In genomic region chr4:139535127-139535695, GRCm38 (mm10) we compare ENCODE assay signal across 8 mouse cellular contexts. TPM values are rescaled to one million over a fixed set of nuclear protein-coding genes. Genes with fewer than 3 reads are reported as not detected.
DNase-seq lines count a peak whose midpoint lies in the region; ATAC-seq and TF ChIP-seq lines count a peak whose summit lies in the region.

No protein-coding gene starts in this region.

- peak overlapping the region; percentile 67 for H3K27ac ChIP-seq in embryonic facial prominence, embryonic 10.5 days (replicated peaks)
- H3K27ac ChIP-seq in hindbrain, embryonic 13.5 days = 0 out of 2 replicates have a peak overlapping the region, but pooled peaks have one; percentile 23
- H3K27ac ChIP-seq in liver, adult 2 months (replicated peaks; ENCODE audit: insufficient read depth, low read depth, low read length) = peak overlapping the region; percentile 85
- peak overlapping the region; percentile 76 for H3K27ac ChIP-seq in stomach, embryonic 15.5 days
- H3K27ac ChIP-seq in cerebellum, adult 2 months (ENCODE audit: insufficient read depth, low read length) = no peak overlapping the region

- no peaks in the 10 kb centered on the region for H3K9me3 ChIP-seq in embryonic facial prominence, embryonic 10.5 days
- H3K9me3 ChIP-seq in hindbrain, embryonic 13.5 days = no peaks in the 10 kb centered on the region
- H3K9me3 ChIP-seq in stomach, embryonic 15.5 days = no peaks in the 10 kb centered on the region

- peak; percentile 68 to 70 for DNase-seq in adrenal gland, adult (ENCODE audit: inconsistent age in 2 of 2, low spot score in 1 of 2)
- peak; percentile 39 for DNase-seq in embryonic facial prominence, embryonic 10.5 days (ENCODE audit: low spot score)
- DNase-seq in liver, adult 2 months (ENCODE audit: extremely low read depth, low read depth, low spot score) = peak; percentile 98
- DNase-seq in T-cell, adult 2 months (ENCODE audit: low spot score) = no peak
- no peak for DNase-seq in thymus, postnatal 0 days (ENCODE audit: low spot score)
- no peak for DNase-seq in cerebellum, adult 2 months

- peak overlapping the region; percentile 18; the same call in 1 of the 2 replicates for H3K4me3 ChIP-seq in embryonic facial prominence, embryonic 10.5 days
- H3K4me3 ChIP-seq in hindbrain, embryonic 13.5 days = no peak overlapping the region
- no peak overlapping the region for H3K4me3 ChIP-seq in liver, adult 2 months (ENCODE audit: insufficient read depth, low read depth, low read length)
- no peak overlapping the region for H3K4me3 ChIP-seq in stomach, embryonic 15.5 days (replicated peaks)
- no peak overlapping the region for H3K4me3 ChIP-seq in cerebellum, adult 2 months (replicated peaks; ENCODE audit: insufficient read depth, low read depth, low read length)

- H3K36me3 ChIP-seq in embryonic facial prominence, embryonic 10.5 days (replicated peaks) = no peaks in the 10 kb centered on the region
- no peaks in the 10 kb centered on the region for H3K36me3 ChIP-seq in hindbrain, embryonic 13.5 days
- no peaks in the 10 kb centered on the region for H3K36me3 ChIP-seq in liver, adult 2 months (ENCODE audit: control insufficient read depth, insufficient read depth, low read length)
- H3K36me3 ChIP-seq in stomach, embryonic 15.5 days = no peaks in the 10 kb centered on the region

- 0 out of 2 replicates have a peak, but pooled peaks cover 8% of the 10 kb centered on the region for H3K27me3 ChIP-seq in embryonic facial prominence, embryonic 10.5 days (replicated peaks; ENCODE audit: low read depth, poor library complexity, severe bottlenecking)
- H3K27me3 ChIP-seq in hindbrain, embryonic 13.5 days = 0 out of 2 replicates have a peak, but pooled peaks cover 4% of the 10 kb centered on the region
- H3K27me3 ChIP-seq in liver, adult 2 months (ENCODE audit: control insufficient read depth, insufficient read depth, low read length) = no peaks in the 10 kb centered on the region
- H3K27me3 ChIP-seq in stomach, embryonic 15.5 days (replicated peaks) = no peaks in the 10 kb centered on the region
- H3K27me3 ChIP-seq in cerebellum, adult 2 months (ENCODE audit: control insufficient read depth, insufficient read depth, low read length) = no peaks in the 10 kb centered on the region

- no peak for TF ChIP-seq POLR2A in liver, adult 2 months (IDR thresholded peaks at IDR 0.05; ENCODE audit: extremely low read depth, insufficient read depth, low read length)
- TF ChIP-seq POLR2A in cerebellum, adult 2 months (IDR thresholded peaks at IDR 0.05; ENCODE audit: borderline replicate concordance, insufficient read depth, low read length) = no peak

- no peak overlapping the region for H3K4me2 ChIP-seq in hindbrain, embryonic 13.5 days
- 0 out of 2 replicates have a peak overlapping the region, but pooled peaks have one; percentile 12 for H3K4me2 ChIP-seq in stomach, embryonic 15.5 days

- no peak overlapping the region for H3K9ac ChIP-seq in hindbrain, embryonic 13.5 days
- H3K9ac ChIP-seq in liver, adult 2 months (ENCODE audit: low read depth, low read length) = peak overlapping the region; percentile 42
- no peak overlapping the region for H3K9ac ChIP-seq in stomach, embryonic 15.5 days

- peak; percentile 65 for TF ChIP-seq CTCF in liver, adult 2 months (IDR thresholded peaks at IDR 0.05; ENCODE audit: low read depth, low read length)
- TF ChIP-seq CTCF in cerebellum, adult 2 months (IDR thresholded peaks at IDR 0.05; ENCODE audit: borderline replicate concordance, insufficient read depth, low read depth, low read length) = no peak

- peaks cover 21% of the 10 kb centered on the region for H3K4me1 ChIP-seq in embryonic facial prominence, embryonic 10.5 days
- H3K4me1 ChIP-seq in hindbrain, embryonic 13.5 days (replicated peaks) = 0 out of 2 replicates have a peak, but pooled peaks cover 8% of the 10 kb centered on the region
- H3K4me1 ChIP-seq in liver, adult 2 months (ENCODE audit: control insufficient read depth, insufficient read depth, low read length) = peaks cover 26% of the 10 kb centered on the region
- H3K4me1 ChIP-seq in stomach, embryonic 15.5 days = peaks cover 14% of the 10 kb centered on the region
- peaks cover 16% of the 10 kb centered on the region for H3K4me1 ChIP-seq in cerebellum, adult 2 months (ENCODE audit: control insufficient read depth, insufficient read depth, low read length)

- no peaks in the 10 kb centered on the region for H3K79me2 ChIP-seq in liver, adult 2 months (ENCODE audit: control insufficient read depth, insufficient read depth, low read length)

- 28% methylated on average over 12 of the region's 12 CpGs for WGBS in embryonic facial prominence, embryonic 10.5 days
- 22% methylated on average over 12 of the region's 12 CpGs for WGBS in hindbrain, embryonic 13.5 days
- WGBS in liver, adult 2 months = 8% methylated on average over 12 of the region's 12 CpGs
- 27% methylated on average over 12 of the region's 12 CpGs for WGBS in stomach, embryonic 15.5 days
- 84% methylated on average over 12 of the region's 12 CpGs for WGBS in cerebellum, adult 2 months

- ATAC-seq in hindbrain, embryonic 13.5 days (ENCODE audit: low FRiP score) = 0 out of 2 replicates have a peak, but pooled peaks have one; percentile 49
- peak; percentile 81 for ATAC-seq in stomach, embryonic 15.5 days (ENCODE audit: insufficient read depth, low FRiP score, low read depth)

RNA-seq across cellular contexts. Expression of gene Iffo2, which starts 4.9 kb away (rescaled TPM):
- 4.2 and 4.3 TPM in 2 replicates for polyA plus RNA-seq in embryonic facial prominence, embryonic 10.5 days (2016; fragmentation: Nextera tagmentation; extraction: Ambion mirVana)
- 4.4 and 4.7 TPM in 2 replicates for polyA plus RNA-seq in hindbrain, embryonic 13.5 days (2015; fragmentation: Nextera tagmentation; extraction: Ambion mirVana)
- total RNA-seq in liver, adult 2 months (2014; rRNA removed) = 4.3 and 5.4 TPM in 2 replicates
- polyA plus RNA-seq in liver, adult 2 months (2012; rRNA removed) = 5.3 and 7.0 TPM in 2 replicates
- polyA plus RNA-seq in stomach, embryonic 15.5 days (2015; fragmentation: Nextera tagmentation; extraction: Ambion mirVana) = 2.2 and 4.2 TPM in 2 replicates
- 3.1 and 3.7 TPM in 2 replicates for polyA plus RNA-seq in thymus, postnatal 0 days (2015; fragmentation: Nextera tagmentation; extraction: Ambion mirVana)
- 19.1 and 20.3 TPM in 2 replicates for polyA plus RNA-seq in cerebellum, adult 2 months (2012; rRNA removed)

Comparison
In these comparisons a context has a peak if more than half of its experiments do, and no peak if none do; other contexts are left out.
1. DNase-seq: peak in adrenal gland, adult (2 of 2), embryonic facial prominence, embryonic 10.5 days (single experiment) and liver, adult 2 months (single experiment); none in T-cell, adult 2 months (single experiment), thymus, postnatal 0 days (single experiment) and cerebellum, adult 2 months (0 of 2).